Mouse (Mus musculus) heart, postnatal 25 days (tissue): Measurements from ENCODE around the gene Tmem252. TPM values are rescaled to one million over a fixed set of nuclear protein-coding genes. Genes with fewer than 3 reads are reported as not detected.
"Not testable (repeated sequence)": the region's sequence is repeated elsewhere in the genome, so short reads cannot be mapped to it uniquely, and the experiment has no call there.

Source experiments
- DNase-seq: peaks from one replicate; pipeline ENCODE4 v3.0.0; 2022; ENCODE audit warnings: low spot score
- intact Hi-C: fragments of 180-260 bp; cut with DNase I; formaldehyde crosslinking; loops from one replicate; pipeline ENCODE4 v1.15.1; 2025
- total RNA-seq, 2 experiments: library from RNA; stranded (reverse); gene quantifications; 2 replicates each; pipeline ENCODE4 v1.2.3; 2021

Gene Tmem252
- total RNA-seq, 2 experiments from 2014 or later, result 0.08 to 0.13 TPM

DNA sequence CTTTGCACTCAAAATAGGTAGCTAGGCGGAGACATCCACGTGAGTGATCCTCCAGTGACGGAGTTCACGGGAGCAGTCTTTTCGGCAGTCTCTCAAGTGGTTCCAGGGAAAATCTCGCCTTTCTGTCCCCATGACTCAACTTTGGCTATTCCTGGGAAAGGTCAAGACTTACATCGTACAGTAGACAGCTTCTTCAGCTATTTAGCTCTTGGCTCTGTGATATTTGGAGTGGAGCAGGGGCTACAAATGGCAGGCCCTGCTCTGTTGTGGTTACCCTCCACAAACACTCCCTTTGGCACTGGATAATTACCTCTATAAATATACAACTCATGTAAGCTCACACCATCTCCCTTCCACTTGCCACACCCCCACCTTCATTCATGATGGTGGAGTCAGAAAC, 2.6 kb downstream of the Tmem252 start:
- intact Hi-C loops, result no loop called here
- no peak for DNase-seq

DNA sequence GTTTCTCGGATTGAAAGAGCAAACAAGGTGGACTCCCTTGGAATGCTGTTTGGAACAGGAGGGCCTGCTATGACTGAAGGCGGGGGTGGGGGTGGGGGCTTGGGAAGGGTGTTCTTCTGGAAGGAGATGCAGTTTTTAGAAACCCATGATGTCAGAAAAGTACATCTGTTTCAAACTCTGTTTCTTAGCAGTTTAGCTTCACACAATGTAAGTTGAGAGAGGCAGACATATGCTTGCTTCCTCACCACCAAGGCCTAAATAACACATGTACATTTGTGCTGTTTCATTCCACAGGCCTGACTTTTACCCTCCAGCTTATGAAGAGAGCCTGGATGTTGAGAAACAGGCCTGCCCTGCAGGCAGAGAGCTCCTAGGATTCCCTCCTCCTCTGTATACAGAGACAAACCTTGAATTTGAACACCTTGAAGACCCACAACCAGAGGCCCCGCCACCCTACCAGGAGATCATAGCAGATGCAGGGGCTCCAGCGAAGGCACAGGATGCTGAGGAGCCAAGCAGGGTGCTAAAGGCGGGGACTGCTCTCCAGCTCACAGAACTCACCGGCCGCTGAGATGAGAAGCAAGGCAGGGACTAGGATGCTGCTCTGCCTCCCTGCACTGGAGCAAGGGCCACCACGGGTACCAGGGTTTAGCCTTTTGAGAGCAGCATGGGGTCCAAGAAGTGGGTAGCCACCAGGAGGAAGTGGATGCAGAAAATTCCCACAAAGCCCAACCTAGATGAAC, 3.6 kb downstream of the Tmem252 start:
- DNase-seq, result no peak
- intact Hi-C loops, result no loop called here

DNA sequence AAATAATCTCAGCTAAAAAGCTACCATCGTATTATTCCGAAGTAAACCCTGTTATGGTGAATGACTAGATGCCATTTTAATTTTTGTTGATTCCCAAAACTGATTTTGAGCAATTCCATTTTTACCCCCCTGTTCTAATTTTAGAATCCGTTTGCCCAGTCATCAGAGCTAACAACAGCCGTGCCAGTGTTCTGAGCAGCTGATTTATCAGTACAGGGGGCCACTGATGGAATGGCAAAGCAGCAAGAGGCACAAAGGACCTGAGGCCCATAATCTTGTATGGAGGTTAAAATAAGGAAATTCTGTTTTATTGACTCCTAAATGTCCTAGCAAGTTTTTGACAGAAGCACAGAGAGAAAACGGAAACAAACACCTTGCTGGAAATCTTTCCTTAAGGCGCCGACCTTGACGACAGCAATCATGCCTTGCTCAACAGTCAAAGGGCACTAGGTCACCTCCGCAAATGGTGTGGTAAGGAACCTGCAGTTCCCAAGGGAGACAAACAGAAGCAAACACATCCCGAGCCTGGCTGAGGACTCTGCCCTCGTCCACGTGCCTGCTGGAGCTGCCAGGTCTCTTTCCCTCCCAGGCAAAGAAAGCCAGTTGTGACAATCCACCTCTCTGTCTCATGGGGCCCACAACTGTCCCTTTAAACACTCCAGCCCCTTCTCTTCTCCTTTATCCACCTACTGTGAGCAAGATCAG, 9.4 kb downstream of the Tmem252 start:
- intact Hi-C loops, result no loop called here
- peak; percentile 16 for DNase-seq

DNA sequence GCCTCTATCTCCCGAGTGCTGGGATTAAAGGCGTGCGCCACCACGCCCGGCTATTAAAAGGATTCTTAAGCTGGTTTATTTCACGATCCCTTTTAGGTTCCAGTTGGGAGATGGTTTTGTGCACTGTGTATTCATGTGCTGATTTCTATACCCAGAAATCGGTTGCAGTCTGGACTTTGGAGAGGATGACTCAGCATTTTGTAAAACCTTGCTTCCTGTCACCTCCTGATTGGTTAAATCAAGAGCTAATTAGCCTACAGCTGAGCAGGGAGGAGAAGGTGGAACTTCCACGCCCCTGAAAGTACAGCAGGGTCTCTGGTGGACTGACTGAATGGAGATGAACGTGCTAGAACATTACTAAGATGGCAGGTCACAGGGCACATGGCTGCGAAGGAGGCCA, 12.6 kb downstream of the Tmem252 start:
- intact Hi-C loops, result no loop called here
- no peak for DNase-seq

DNA sequence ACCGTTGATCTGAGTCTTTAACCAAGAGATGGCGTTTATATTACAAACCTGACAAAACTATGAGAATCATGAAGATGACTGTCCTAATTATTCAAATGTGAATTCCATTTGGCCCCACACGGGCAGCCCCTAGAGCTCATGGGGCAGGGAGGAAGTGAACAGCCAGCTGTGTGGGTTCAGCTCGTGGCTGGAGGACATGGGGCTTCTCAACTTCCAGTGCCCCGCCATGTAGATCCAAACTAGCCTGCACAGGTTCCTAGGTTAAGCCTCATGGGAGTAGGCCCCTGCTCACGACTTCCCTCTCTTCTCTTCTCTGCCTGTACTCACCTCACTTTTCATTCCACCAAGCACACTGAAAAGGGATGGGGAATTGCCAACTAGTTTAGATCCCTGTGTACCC, 14.5 kb downstream of the Tmem252 start:
- DNase-seq, result no peak
- intact Hi-C loops, result no loop called here

DNA sequence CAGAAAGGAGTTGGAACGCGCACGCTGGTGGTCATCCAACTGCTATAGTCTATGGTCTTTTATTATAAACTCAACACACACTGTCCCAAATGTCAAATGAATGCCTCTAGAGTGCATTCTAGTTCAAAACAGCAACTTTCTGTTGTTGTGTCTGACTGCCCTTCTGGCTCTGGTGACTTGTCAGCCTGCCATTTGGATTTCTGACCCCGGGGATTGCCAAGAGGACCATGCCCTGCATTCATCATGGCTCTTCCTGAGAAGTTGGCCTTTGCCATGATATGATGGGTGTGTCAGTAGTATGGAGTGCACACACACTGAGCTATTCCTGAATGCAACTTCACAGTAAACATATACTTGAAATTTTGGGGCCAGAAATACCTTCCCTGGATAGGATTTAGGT, 15.7 kb downstream of the Tmem252 start:
- intact Hi-C loops, result no loop called here
- no peak for DNase-seq

DNA sequence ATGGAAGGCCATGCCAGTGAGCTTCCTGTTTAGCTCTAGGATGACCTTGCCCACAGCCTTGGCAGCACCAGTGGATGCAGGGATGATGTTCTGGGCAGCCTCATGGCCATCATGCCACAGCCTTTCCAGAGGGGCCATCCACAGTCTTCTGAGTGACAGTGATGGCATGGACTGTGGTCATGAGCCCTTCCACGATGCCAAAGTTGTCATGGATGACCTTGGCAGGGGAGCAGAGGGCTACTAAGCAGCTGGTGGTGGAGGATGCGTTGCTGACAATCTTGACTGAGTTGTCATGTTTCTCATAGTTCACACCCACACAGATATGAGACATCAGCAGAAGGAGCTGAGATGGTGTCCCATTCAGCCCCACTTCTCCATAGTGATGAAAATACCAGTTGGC, 18.9 kb downstream of the Tmem252 start:
- intact Hi-C loops, result no loop called here
- no peak for DNase-seq

DNA sequence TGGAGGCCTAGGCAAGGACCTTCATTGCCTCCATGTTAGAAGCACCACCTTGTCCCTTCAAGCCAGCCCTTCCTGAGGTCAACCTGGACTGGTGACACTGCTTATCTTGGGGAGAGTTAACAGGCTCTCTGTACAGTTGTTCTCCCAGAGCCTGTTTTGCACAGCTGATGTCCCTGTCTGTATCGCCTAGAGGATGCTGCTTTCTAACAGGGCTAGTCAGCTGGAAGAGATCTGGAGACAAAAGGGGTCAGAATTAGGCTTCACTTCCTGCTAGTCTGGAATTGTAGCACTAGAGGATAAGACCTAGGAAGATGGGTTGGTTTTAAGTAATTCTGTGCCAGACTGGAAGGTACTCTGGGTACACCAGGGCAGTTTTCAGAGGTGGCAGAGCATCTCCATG, 24.1 kb downstream of the Tmem252 start:
- intact Hi-C loops, result no loop called here
- no peak for DNase-seq

DNA sequence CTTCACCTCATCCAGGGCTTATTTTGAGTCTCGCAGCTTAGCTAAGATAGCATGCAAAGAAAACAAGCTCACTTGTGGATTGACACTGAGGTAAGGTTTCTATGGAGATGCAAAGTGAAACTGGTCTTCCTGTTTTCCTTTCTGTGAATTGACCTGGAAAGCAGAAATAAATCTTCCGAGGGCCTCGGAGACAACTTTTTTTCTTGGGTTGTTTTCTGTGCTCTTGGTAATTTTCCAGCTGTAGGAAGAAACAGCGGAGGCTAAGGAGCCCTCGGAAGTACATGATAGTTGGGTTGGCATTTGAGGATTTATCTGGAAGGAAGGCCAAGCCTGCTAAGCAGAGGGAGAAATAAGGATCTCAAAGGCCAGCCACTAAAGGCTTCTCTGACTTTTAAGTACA, 24.8 kb downstream of the Tmem252 start:
- intact Hi-C loops, result no loop called here

DNA sequence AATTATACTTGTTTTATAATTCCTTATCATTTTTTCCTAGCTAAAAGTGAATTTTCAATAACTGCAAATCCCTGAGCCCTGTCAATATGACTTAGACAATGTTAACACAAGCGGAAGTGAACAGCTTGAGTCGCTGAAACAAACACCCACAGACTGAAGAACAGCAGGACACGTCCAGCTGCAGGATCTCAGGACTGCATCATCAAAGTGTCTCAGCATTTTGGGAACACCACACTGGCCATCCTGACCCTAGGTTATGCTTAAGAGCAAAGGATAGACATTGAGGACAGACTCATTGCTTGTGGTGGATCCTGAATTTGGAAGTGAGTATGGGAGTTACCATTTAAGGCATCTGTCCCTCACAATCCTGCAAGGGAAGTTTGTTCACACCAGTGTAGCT, 25.4 kb downstream of the Tmem252 start:
- intact Hi-C loops, result no loop called here
- DNase-seq, result no peak

More for the DNA sequence above, 24.8 kb downstream of the Tmem252 start:
- no peak for DNase-seq

DNA sequence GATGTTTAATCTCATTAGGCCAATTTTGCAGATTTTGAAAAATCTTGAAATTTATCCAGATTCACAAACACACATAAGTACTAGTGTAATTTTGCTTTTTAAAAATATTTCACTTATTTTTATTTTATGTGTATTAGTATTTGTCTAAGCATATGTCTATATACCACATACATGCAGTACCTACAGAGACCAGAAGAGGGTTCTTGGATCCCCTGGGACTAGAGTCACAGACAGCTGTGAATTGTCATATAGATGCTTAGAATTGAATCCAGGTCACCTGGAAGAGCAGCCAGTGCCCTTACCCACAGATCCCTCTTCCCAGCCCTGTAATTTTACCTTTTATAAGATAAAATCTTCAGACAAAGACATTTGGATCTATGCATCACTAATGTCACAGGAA, 26.1 kb downstream of the Tmem252 start:
- DNase-seq, result no peak
- intact Hi-C loops, result no loop called here

DNA sequence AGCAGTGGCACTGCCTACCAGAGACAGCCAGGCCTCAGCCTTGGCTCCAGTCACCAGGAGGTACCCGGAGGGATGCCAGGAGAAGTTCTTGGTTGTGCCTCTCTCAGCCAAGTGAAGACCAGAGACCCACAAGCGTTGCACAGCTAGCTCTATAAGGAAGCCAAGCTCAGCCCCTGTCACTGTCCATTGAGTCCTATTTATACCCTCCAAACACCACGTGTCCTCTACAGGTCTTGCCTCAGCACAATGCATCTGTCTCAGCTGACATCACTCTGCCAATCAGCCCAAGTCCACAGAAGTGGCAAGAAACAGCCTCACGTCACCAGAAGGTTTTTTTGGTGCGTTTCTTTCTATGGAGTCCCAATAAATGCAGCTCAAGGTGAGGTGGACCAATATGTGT, 26.9 kb downstream of the Tmem252 start:
- no peak for DNase-seq
- intact Hi-C loops, result no loop called here

DNA sequence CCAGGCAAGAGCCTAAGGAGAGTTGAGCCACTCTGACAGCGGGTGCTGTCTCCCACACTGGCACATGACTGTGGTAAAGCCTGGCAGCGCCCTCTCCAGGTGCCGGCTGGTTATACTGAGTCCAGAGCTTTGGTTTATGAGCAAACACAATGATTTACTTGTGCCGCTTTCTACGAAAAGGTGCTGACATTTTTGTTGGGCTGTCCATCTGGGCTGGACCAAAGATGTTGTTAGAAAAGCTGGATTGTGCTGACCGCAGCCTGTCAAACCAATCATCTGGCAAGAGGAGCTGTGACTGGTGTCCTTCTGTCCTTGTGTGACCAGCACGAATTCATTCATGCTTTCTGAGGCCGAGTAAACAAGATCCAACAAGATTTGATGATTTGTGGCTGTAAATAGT, 27.9 kb downstream of the Tmem252 start:
- no peak for DNase-seq
- intact Hi-C loops, result no loop called here

DNA sequence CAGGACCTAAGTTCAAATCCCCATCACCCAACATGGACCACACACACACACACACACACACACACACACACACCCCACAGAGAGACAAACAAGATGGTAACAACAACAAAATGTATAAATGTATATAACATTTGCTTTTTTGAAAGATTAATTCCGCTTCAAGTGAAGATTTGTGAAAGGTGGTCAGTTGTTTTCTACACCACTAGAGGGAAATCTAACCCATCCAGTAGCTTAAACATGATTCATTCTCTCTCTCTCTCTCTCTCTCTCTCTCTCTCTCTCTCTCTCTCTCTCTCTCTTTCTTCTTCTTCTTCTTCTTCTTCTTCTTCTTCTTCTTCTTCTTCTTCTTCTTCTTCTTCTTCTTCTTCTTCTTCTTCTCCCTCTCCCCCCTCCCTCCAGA, 29.4 kb downstream of the Tmem252 start:
- DNase-seq, intact Hi-C loops: not testable (repeated sequence)

DNA sequence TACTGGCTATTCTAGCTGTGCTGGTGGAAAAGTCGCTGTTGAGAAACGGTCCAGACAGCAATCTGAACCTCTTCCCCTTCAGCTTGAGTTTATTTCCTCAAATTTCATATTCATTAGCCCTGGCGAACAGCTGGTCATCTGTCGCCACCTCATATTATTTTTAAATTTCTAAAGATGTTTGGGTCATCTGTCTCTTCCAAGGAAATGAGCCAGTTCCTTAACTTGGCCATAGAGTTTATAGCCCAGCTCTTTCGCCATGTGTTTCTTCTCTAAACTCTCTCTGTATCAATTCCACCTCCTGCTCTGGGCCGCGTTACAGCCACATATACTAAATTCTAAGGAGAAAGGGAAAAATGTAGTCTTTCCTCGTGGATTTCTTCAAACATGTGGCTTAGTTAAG, 29.9 kb downstream of the Tmem252 start:
- intact Hi-C loops, result no loop called here

DNA sequence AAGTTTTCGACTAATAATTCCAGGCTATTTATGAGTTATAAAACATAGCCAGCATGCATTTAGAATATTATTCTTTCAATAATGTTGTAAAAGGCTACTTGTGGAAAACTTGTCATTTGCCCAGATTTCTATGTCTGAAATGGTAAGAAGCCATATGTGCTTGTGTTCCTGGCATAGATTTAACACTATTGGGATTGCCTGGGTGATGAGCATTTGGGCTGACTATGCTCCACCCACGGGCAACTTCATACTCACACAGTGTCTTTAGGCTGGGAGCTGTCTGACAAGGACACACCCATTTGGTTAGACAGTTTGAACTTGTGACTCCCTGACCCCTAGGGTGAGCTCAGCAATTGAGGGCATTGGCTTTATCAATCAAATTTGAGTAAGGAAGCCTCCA, 30.5 kb downstream of the Tmem252 start:
- intact Hi-C loops, result no loop called here
- DNase-seq, result no peak

More for the DNA sequence above, 29.9 kb downstream of the Tmem252 start:
- DNase-seq, result no peak

DNA sequence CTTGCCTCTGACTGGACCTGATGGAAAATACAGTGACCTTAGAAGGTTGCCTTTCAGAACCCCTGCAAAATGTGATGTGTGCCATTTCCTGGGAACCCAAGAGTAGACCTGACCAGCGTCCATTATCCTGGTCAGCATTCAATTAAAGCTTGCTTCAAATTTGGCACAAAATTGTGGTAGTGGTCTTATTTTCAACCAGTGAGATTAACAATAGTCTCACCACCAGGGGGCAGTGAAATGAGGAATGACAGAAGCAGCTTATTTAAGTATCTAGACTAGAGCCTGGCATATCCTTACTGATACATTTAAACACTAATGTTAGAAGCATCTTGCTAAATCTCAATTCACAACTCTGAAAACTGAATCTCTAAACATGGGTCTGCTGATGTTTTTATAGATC, 31.6 kb downstream of the Tmem252 start:
- intact Hi-C loops, result loop anchor here (1.0 kb wide), 1 partner anchor 166 kb away; no protein-coding TSS in a partner anchor
- no peak for DNase-seq

DNA sequence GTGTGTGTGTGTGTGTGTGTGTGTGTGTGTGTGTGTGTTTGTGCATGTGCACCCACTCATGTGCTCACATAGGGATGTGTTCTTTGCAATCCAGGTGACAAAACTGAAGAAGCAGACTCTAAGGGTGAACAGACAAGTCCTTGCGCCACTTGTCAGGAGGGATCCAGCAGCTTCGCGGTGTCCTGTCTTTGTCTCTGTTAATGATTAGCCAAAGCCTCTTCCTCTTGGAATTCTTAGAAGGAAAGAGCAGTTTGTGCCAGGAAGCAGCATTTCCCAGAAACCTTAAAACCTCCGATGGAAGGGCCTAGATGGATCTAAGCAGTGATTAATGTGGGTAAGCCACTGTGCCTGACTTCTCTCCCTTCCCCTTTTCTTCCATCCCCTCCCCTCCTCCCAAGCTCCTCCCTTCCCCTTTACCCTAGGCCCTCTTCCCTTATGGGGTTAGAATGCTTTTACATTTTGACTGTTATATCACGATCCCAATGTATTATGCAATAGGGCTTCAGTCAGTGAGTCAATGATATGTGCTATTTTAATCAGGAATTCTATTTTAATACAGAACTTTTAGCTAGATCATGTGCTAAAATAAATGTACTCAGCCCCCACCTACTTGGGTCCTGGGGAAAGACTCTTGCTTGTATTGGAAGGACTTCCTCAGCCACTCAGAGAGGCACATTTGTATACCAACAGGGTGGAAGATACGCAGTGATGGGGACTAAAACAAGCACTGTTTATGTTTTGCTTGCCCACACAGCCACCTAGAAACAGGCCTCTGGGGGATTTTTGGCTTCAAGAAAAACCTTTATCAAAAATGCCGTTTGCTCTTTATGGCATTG, 33.5 kb downstream of the Tmem252 start:
- intact Hi-C loops, result no loop called here
- DNase-seq, result no peak

DNA sequence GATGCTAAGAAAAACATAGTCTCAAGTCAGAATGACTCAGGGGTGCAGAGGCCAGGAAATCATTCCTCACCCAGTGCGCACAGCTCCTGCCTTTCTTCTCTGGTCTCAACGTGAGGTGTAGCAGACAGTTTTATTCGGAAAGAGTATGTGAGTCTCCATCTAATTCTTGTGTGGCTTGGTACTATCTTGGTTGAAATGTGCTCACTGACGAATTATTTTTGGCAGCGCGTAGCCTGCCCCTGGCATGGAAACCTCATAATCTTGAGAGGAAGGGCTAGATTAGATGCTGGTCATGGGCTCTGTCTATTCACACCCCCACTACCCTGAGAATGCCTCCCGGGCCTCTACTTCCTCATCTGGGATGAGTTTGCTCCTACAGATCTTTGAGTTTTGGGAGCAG, 34.2 kb downstream of the Tmem252 start:
- DNase-seq, result no peak
- intact Hi-C loops, result no loop called here

DNA sequence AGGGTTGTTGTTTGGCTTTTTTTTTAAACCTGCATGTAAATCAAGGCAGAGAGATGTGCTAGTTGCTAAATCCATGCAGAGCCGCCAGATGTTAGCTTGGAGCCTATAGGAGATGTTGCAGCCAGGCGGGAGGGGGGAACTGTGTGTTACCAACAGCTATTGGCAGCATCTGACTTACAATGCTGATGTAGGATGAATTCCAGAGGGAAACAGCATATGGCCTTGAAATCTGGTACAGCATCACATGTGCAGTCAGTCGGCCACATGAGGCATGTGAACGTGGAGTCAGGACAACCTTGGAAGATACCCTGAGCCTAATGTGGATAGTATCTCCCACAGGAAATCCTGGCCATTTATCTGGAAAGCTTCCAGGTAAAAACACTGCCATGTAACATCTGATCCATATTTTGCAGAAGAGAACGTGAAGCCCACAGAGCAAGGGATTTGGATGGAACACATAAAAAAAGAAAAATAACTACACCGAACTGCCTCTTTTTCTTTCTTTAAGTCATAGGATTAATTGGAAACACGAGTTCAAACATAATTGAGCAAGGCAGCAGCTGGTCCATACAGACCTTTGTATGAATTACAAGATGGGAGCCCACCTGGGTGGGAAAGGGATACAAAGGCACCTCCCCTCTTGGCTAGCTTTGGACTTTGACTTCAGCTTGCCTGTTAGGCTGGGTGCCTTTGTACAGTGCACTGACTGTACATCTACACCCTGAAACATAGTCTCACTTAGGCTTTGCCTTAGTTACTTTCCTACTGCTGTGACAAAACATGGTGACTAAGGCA, 42.7 kb downstream of the Tmem252 start:
- intact Hi-C loops, result no loop called here
- DNase-seq, result no peak
